Mouse (Mus musculus) liver, embryonic 15.5 days (tissue): ENCODE measurements at regions not wholly inside any gene's neighbourhood (a gene's known extent, or its start where the extent isn't known, plus 50 kb on each side); places are given as distances from the start of the nearest gene placed in this dataset.

ENCODE experiments used
- ATAC-seq: fragments of 200-750 bp; cut with Nextera tagmentation; 2 replicates; pipeline ENCODE4 v1.8.0; 2017; ENCODE audit warnings: moderate number of reproducible peaks, mild to moderate bottlenecking, moderate library complexity; ENCODE audit not compliant: insufficient read depth
- H3K27ac ChIP-seq: fragments of 300-500 bp; sonication (generic); replicated peaks from 2 replicates; pipeline ENCODE4 v1.5.1; 2015; ENCODE audit warnings: mild to moderate bottlenecking, inconsistent platforms
- H3K27me3 ChIP-seq: fragments of 300-500 bp; sonication (generic); 2 replicates; pipeline ENCODE4 v1.6.1; 2015; ENCODE audit warnings: mild to moderate bottlenecking, inconsistent platforms
- H3K36me3 ChIP-seq: fragments of 300-500 bp; sonication (generic); replicated peaks from 2 replicates; pipeline ENCODE4 v1.6.1; 2015; ENCODE audit warnings: moderate library complexity, mild to moderate bottlenecking, inconsistent platforms
- H3K4me1 ChIP-seq: fragments of 300-500 bp; sonication (generic); replicated peaks from 2 replicates; pipeline ENCODE4 v1.6.1; 2015; ENCODE audit warnings: inconsistent platforms
- H3K4me2 ChIP-seq: fragments of 300-500 bp; sonication (generic); 2 replicates; pipeline ENCODE4 v1.6.1; 2015; ENCODE audit warnings: moderate library complexity, mild to moderate bottlenecking, inconsistent platforms
- H3K4me3 ChIP-seq: fragments of 300-500 bp; sonication (generic); replicated peaks from 2 replicates; pipeline ENCODE4 v1.5.1; 2015; ENCODE audit warnings: mild to moderate bottlenecking, inconsistent platforms
- H3K9ac ChIP-seq: fragments of 300-500 bp; sonication (generic); 2 replicates; pipeline ENCODE4 v1.6.1; 2015; ENCODE audit warnings: moderate library complexity, mild to moderate bottlenecking, inconsistent platforms
- H3K9me3 ChIP-seq: fragments of 300-500 bp; sonication (generic); replicated peaks from 2 replicates; pipeline ENCODE4 v1.6.1; 2016; ENCODE audit warnings: inconsistent platforms
- WGBS: fragments of 180-500 bp; shearing (Covaris S2); methylation state at CpG from one replicate; pipeline ENCODE4 v1.1.7; 2015; ENCODE audit warnings: mixed read lengths; ENCODE audit not compliant: insufficient replicate concordance; 5-methylcytosine and 5-hydroxymethylcytosine counted together

DNA sequence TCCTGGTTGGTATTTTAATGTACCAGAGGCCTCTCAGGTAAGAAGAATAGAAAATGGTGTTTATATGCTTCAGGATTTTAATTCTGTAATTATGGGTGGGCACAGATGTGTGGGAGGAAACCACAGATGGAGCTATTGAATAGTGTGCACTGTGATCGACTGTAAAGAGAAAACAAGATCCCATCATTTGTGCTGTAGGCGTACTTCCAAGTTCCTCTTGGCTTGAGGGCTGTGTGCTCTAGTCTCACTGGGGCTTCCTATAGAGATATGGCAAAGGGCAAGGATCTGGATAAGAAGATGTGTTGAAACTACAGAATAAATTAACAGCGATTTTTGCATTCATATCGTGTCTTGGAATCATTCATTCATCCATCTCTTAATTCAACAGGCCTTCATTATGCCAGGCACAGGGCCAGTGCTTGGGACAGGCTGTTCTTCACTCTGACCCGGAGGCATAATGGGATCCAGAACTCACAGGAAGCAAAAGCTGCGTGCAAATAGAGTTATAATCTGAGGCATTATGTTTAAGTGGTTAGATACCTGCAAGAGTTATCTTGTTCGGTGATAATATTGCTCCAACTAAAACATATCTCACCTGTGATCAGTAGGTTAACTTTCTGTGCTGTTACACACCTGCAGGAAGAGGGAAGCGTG is 336.7 kb downstream of the Hs3st3b1 start:
- Histone ChIP-seq H3K4me1 (no peaks in the 10 kb centered on the region), H3K4me3 (no peak overlapping the region), H3K36me3 (no peaks in the 10 kb centered on the region), H3K27me3 (no peaks in the 10 kb centered on the region), H3K9ac (no peak overlapping the region), H3K4me2 (no peak overlapping the region), H3K9me3 (no peaks in the 10 kb centered on the region), H3K27ac (no peak overlapping the region)
- WGBS: 61% methylated on average over 8 of the region's 8 CpGs
- no peak for ATAC-seq

GRCm38 (mm10) chr11:63620220-63620619 is 301.9 kb downstream of the Hs3st3b1 start:
- Histone ChIP-seq H3K27me3 (no peaks in the 10 kb centered on the region), H3K4me1 (no peaks in the 10 kb centered on the region), H3K4me3 (no peak overlapping the region), H3K9ac (no peak overlapping the region), H3K36me3 (no peaks in the 10 kb centered on the region), H3K9me3 (no peaks in the 10 kb centered on the region), H3K27ac (no peak overlapping the region), H3K4me2 (no peak overlapping the region)
- WGBS: 49% methylated on average over 4 of the region's 4 CpGs
- no peak for ATAC-seq

DNA sequence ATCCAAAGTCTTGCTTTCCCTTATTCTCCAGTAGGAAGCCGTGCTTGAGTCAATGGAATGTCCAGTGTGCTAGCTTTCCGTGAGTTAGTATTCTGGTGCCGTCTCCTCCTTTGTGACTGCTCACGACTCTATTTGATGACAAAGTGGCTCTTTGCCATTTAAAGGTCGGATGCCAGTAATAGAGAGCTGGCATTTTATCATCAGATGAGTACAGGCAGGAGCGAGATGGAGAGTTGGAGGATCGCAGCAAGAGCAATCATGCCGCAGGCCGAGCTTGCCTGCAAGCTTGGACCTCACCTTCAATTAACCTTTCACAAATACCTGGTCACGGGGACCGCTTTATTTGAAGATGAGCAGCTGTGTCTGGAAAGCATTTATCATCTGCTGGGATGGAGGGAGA is 291.8 kb downstream of the Hs3st3b1 start:
- ATAC-seq: no peak
- 67% methylated on average over 11 of the region's 11 CpGs for WGBS
- H3K9me3 ChIP-seq: no peaks in the 10 kb centered on the region

DNA sequence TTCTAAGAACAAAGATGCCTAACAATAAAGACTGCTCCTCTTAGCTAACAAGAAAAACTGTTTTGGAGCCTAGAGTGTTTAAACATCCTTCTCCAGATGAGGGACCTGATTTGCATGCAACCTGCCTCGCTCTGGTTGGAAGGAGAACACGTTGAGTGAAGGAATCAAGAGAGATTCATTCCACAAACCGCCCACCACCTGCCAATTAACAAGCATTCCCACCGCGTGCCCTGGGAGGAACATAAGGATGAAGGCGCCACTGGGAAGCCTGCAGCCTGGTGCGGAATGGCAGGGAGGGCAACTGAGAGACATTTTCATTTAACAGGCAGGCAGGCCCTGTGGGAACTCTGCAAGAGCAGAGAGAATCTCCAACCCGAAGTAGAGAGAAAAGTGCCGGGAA is 265.0 kb downstream of the Hs3st3b1 start:
- no peak overlapping the region for H3K27ac ChIP-seq
- H3K9me3 ChIP-seq: no peaks in the 10 kb centered on the region
- no peaks in the 10 kb centered on the region for H3K36me3 ChIP-seq
- no peak overlapping the region for H3K4me3 ChIP-seq
- no peak overlapping the region for H3K4me2 ChIP-seq
- ATAC-seq: no peak
- 67% methylated on average over 9 of the region's 9 CpGs for WGBS
- no peak overlapping the region for H3K9ac ChIP-seq
- H3K27me3 ChIP-seq: no peaks in the 10 kb centered on the region
- H3K4me1 ChIP-seq: no peaks in the 10 kb centered on the region

More for the DNA sequence above, 291.8 kb downstream of the Hs3st3b1 start:
- H3K4me3 ChIP-seq: no peak overlapping the region
- H3K27ac ChIP-seq: no peak overlapping the region
- H3K36me3 ChIP-seq: no peaks in the 10 kb centered on the region
- no peaks in the 10 kb centered on the region for H3K4me1 ChIP-seq
- H3K4me2 ChIP-seq: no peak overlapping the region
- no peak overlapping the region for H3K9ac ChIP-seq
- H3K27me3 ChIP-seq: no peaks in the 10 kb centered on the region

GRCm38 (mm10) chr11:63665268-63665934 is 256.7 kb downstream of the Hs3st3b1 start:
- Histone ChIP-seq H3K4me3 (no peak overlapping the region), H3K4me2 (no peak overlapping the region), H3K4me1 (no peaks in the 10 kb centered on the region), H3K9me3 (no peaks in the 10 kb centered on the region), H3K27ac (no peak overlapping the region), H3K9ac (no peak overlapping the region), H3K27me3 (no peaks in the 10 kb centered on the region), H3K36me3 (no peaks in the 10 kb centered on the region)
- WGBS: 43% methylated on average over 12 of the region's 12 CpGs
- no peak for ATAC-seq

GRCm38 (mm10) chr11:63670477-63670876 is 251.6 kb downstream of the Hs3st3b1 start:
- Histone ChIP-seq H3K4me2 (no peak overlapping the region), H3K9me3 (no peaks in the 10 kb centered on the region), H3K4me3 (no peak overlapping the region), H3K27me3 (no peaks in the 10 kb centered on the region), H3K9ac (no peak overlapping the region), H3K4me1 (no peaks in the 10 kb centered on the region), H3K27ac (no peak overlapping the region), H3K36me3 (no peaks in the 10 kb centered on the region)
- no peak for ATAC-seq
- 59% methylated on average over 4 of the region's 4 CpGs for WGBS

DNA sequence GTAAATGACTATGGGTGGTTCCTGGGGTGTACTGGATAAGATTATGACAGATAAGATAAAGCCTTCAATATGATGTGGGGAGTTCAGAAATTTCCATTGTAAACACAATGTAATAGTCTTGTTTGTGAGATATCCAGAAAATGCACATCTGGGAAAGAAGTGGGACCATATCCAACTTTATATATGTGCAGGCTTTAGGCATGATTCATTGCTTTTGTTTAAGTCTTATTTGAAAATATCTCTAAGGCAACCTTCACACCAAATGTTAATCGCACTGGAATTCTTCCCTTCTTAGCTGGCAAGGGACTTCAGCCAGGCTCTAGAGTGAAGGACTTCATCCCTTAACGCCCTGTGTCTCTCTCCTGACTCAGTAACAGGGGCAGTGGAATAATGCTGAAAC is 250.3 kb downstream of the Hs3st3b1 start:
- no peak overlapping the region for H3K27ac ChIP-seq
- no peak overlapping the region for H3K9ac ChIP-seq
- no peaks in the 10 kb centered on the region for H3K4me1 ChIP-seq
- H3K27me3 ChIP-seq: no peaks in the 10 kb centered on the region
- H3K36me3 ChIP-seq: no peaks in the 10 kb centered on the region
- no peak for ATAC-seq
- no peak overlapping the region for H3K4me2 ChIP-seq
- H3K9me3 ChIP-seq: no peaks in the 10 kb centered on the region
- WGBS: 61% methylated on average over 2 of the region's 2 CpGs
- no peak overlapping the region for H3K4me3 ChIP-seq

GRCm38 (mm10) chr11:63677921-63678320 is 244.2 kb downstream of the Hs3st3b1 start:
- no peak overlapping the region for H3K4me3 ChIP-seq
- H3K4me2 ChIP-seq: no peak overlapping the region
- no peaks in the 10 kb centered on the region for H3K27me3 ChIP-seq
- ATAC-seq: no peak
- H3K36me3 ChIP-seq: no peaks in the 10 kb centered on the region
- no peak overlapping the region for H3K27ac ChIP-seq
- H3K9me3 ChIP-seq: no peaks in the 10 kb centered on the region
- H3K9ac ChIP-seq: no peak overlapping the region
- H3K4me1 ChIP-seq: no peaks in the 10 kb centered on the region
- WGBS: 68% methylated on average over 11 of the region's 11 CpGs

DNA sequence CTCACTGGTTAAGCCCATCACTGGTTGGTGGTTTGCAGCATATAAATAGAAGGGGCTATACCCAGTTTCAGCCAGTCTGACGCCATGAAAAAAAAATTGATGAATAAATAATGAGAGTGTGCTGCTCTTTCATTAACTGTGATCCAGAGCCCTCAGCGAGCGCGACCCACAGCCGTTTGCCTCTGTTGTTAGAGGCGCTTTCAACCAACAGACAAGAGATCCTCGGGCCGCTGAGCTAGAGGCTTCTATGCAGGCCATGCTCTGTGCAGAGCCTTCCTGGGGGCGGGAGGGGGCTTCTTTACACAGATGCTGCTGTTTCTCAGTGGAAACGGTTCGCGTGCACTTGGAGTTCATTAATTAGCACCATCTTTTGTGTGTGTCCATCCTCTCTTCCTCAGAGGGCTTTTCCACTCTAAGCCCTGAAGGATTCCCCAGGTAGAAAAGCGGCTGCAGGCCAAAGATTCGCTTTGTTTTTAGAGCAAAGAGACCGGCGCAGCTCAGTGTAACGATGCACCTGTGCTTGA is 243.6 kb downstream of the Hs3st3b1 start:
- 78% methylated on average over 17 of the region's 17 CpGs for WGBS
- ATAC-seq: no peak
- Histone ChIP-seq H3K4me2 (no peak overlapping the region), H3K9me3 (no peaks in the 10 kb centered on the region), H3K27me3 (no peaks in the 10 kb centered on the region), H3K4me1 (no peaks in the 10 kb centered on the region), H3K36me3 (no peaks in the 10 kb centered on the region), H3K9ac (no peak overlapping the region), H3K27ac (no peak overlapping the region), H3K4me3 (no peak overlapping the region)

- Histone ChIP-seq H3K27ac (no peak overlapping the region), H3K9ac (no peak overlapping the region), H3K27me3 (no peaks in the 10 kb centered on the region), H3K36me3 (no peaks in the 10 kb centered on the region), H3K4me3 (no peak overlapping the region), H3K4me1 (no peaks in the 10 kb centered on the region), H3K4me2 (no peak overlapping the region), H3K9me3 (no peaks in the 10 kb centered on the region)
- ATAC-seq: no peak
- WGBS: 60% methylated on average over 4 of the region's 4 CpGs
These were observed 242.6 kb downstream of the Hs3st3b1 start for GRCm38 (mm10) chr11:63679491-63679890.

DNA sequence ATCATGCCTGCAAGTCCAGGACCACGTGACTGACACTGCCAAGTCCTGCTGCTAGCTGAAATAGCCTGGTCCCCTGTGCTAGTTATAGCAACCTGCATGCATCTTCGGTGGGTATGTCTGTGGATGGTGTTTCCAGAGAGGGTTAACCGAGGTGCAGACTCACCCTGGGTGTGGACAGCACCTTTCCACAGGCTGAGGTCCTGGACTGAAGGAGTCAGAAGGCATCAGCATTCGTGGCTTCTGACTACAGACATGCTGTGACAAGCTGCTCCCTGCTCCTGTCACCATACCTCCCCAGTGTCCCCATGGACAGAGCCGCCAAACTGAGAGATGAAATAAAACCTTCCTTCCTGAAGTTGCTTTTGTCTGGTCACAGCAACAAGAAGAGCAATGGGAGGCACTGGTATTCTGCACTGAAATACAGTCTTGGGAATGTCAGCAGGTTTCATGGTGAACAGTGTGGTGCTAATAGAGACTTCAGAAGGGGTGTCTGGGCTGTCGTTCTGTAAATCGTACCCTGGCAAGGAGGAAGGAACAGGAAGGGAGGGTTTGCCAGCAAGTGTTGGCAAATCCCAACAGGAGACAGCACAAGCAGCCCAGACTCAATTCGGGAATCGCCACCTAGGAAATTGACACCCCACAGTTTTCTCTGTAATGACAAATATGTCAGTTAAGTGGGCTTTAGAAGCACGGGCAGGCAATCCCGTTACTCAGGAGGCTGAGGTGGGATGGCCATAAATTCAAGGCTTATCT is 237.7 kb downstream of the Hs3st3b1 start:
- Histone ChIP-seq H3K4me1 (no peaks in the 10 kb centered on the region), H3K36me3 (no peaks in the 10 kb centered on the region), H3K4me2 (no peak overlapping the region), H3K27ac (no peak overlapping the region), H3K27me3 (no peaks in the 10 kb centered on the region), H3K9me3 (no peaks in the 10 kb centered on the region), H3K4me3 (no peak overlapping the region), H3K9ac (no peak overlapping the region)
- ATAC-seq: no peak
- WGBS: 40% methylated on average over 11 of the region's 11 CpGs
